Mouse (Mus musculus) retina, adult 2 months (tissue): ENCODE measurements around the gene Olah.

Experiments used
- DNase-seq: peaks from one replicate; pipeline ENCODE4 v3.0.0-alpha.2; 2012; ENCODE audit warnings: low read depth, low spot score

Olah gene

GRCm38 (mm10) chr2:3353160-3353559 lies 43.9 kb downstream of the Olah start:
- no peak for DNase-seq

GRCm38 (mm10) chr2:3348919-3349318 lies 48.1 kb downstream of the Olah start:
- peak; percentile 34 for DNase-seq

GRCm38 (mm10) chr2:3348422-3348821 lies 48.6 kb downstream of the Olah start:
- no peak for DNase-seq

GRCm38 (mm10) chr2:3335611-3336301 lies 61.3 kb downstream of the Olah start, which contains the start of gene Acbd7:
Gene Acbd7 (plus strand): TSS chr2:3336168.
- DNase-seq = peak; percentile 76

GRCm38 (mm10) chr2:3333761-3334160 lies 63.2 kb downstream of the Olah start:
- DNase-seq = no peak

- DNase-seq = peak; percentile 94
These were observed 64.3 kb downstream of the Olah start, which contains the start of gene Rpp38 for GRCm38 (mm10) chr2:3332484-3333242. Gene Rpp38 (minus strand): TSS chr2:3332643.

GRCm38 (mm10) chr2:3332056-3332455 lies 65.0 kb downstream of the Olah start:
- DNase-seq = no peak

- DNase-seq = no peak
These were observed 65.8 kb downstream of the Olah start for GRCm38 (mm10) chr2:3331071-3331703.

- DNase-seq = no peak
These were observed 69.7 kb downstream of the Olah start for GRCm38 (mm10) chr2:3327351-3327750.

- no peak for DNase-seq
These were observed 70.5 kb downstream of the Olah start for GRCm38 (mm10) chr2:3326547-3326946.

- DNase-seq = no peak
These were observed 72.5 kb downstream of the Olah start for GRCm38 (mm10) chr2:3324381-3325130.

GRCm38 (mm10) chr2:3323132-3323531 lies 73.9 kb downstream of the Olah start:
- DNase-seq = no peak

- DNase-seq = no peak
These were observed 91.5 kb downstream of the Olah start for GRCm38 (mm10) chr2:3305426-3306025.

GRCm38 (mm10) chr2:3295826-3296225 lies 101.2 kb downstream of the Olah start:
- no peak for DNase-seq

GRCm38 (mm10) chr2:3292170-3292569 lies 104.8 kb downstream of the Olah start:
- no peak for DNase-seq
